In genomic region chr8:128415730-128416684, GRCm38 (mm10) we compare ENCODE assay signal across 8 mouse cellular contexts. TPM values are rescaled to one million over a fixed set of nuclear protein-coding genes. Genes with fewer than 3 reads are reported as not detected.
A peak's percentile ranks its signal among the peaks of the same experiment; 100 is the strongest.
DNase-seq lines count a peak whose midpoint lies in the region; ATAC-seq and TF ChIP-seq lines count a peak whose summit lies in the region.

No protein-coding gene starts in this region.

- intact Hi-C loops in left cerebral cortex, postnatal 4 days (cut with DNase I): no loop called here

- no peak for TF ChIP-seq CTCF in liver, postnatal 0 days (IDR thresholded peaks at IDR 0.05; ENCODE audit: low read depth)

- no peaks in the 10 kb centered on the region for H3K27me3 ChIP-seq in heart, embryonic 16.5 days (ENCODE audit: control insufficient read depth, insufficient read depth, low read length)
- no peaks in the 10 kb centered on the region for H3K27me3 ChIP-seq in liver, postnatal 0 days (ENCODE audit: insufficient read depth, low read length)

- ATAC-seq in heart, embryonic 16.5 days (replicated peaks; ENCODE audit: extremely low read depth, insufficient read depth, low FRiP score): peak; percentile 82
- ATAC-seq in liver, postnatal 0 days: no peak
- ATAC-seq in megakaryocyte progenitor cell, adult 5-6 weeks (replicated peaks; ENCODE audit: poor library complexity): no peak

- H3K4me3 ChIP-seq in heart, embryonic 16.5 days (ENCODE audit: low read length): no peak overlapping the region
- no peak overlapping the region for H3K4me3 ChIP-seq in liver, postnatal 0 days (ENCODE audit: low read depth, low read length)

- peak; percentile 42 for DNase-seq in retina, postnatal 1 day
- DNase-seq in retina, embryonic 14.5 days (ENCODE audit: low spot score): no peak
- DNase-seq in left cerebral cortex, postnatal 4 days: peak; percentile 42
- peak; percentile 87 for DNase-seq in right cerebral cortex, postnatal 4 days
- no peak for DNase-seq in liver, postnatal 0 days
- no peak for DNase-seq in ovary, postnatal 36 days (ENCODE audit: low spot score)

- H3K4me1 ChIP-seq in heart, embryonic 16.5 days (ENCODE audit: control insufficient read depth, insufficient read depth, low read length): peaks cover 54% of the 10 kb centered on the region
- H3K4me1 ChIP-seq in liver, postnatal 0 days (ENCODE audit: insufficient read depth): no peaks in the 10 kb centered on the region

- peak overlapping the region; percentile 48 for H3K4me2 ChIP-seq in heart, embryonic 16.5 days (ENCODE audit: low read depth, low read length)
- no peak overlapping the region for H3K4me2 ChIP-seq in liver, postnatal 0 days (ENCODE audit: low read depth, low read length)

- H3K27ac ChIP-seq in heart, embryonic 16.5 days (ENCODE audit: low read length): peak overlapping the region; percentile 90
- H3K27ac ChIP-seq in liver, postnatal 0 days (ENCODE audit: low read depth): no peak overlapping the region

- H3K36me3 ChIP-seq in heart, embryonic 16.5 days (ENCODE audit: control insufficient read depth, insufficient read depth): peaks cover 15% of the 10 kb centered on the region
- H3K36me3 ChIP-seq in liver, postnatal 0 days (replicated peaks; ENCODE audit: insufficient read depth, low read length): no peaks in the 10 kb centered on the region

- peak overlapping the region; percentile 45; the same call in 1 of the 2 replicates for H3K9ac ChIP-seq in heart, embryonic 16.5 days (ENCODE audit: low read length)
- no peak overlapping the region for H3K9ac ChIP-seq in liver, postnatal 0 days (replicated peaks)

- no peaks in the 10 kb centered on the region for H3K9me3 ChIP-seq in heart, embryonic 16.5 days (replicated peaks; ENCODE audit: control insufficient read depth, low read length)
- no peaks in the 10 kb centered on the region for H3K9me3 ChIP-seq in liver, postnatal 0 days (ENCODE audit: low read length)

- WGBS in heart, embryonic 16.5 days: 14% methylated on average over 4 of the region's 4 CpGs
- WGBS in liver, postnatal 0 days (ENCODE audit: insufficient replicate concordance): 63% methylated on average over 4 of the region's 4 CpGs

- no peak for TF ChIP-seq EP300 in liver, postnatal 0 days (IDR thresholded peaks at IDR 0.05; ENCODE audit: low read depth)

RNA-seq across cellular contexts. Expression of gene Nrp1, which starts 57.6 kb away (rescaled TPM):
- polyA plus RNA-seq in heart, embryonic 16.5 days (2015; fragmentation: Nextera tagmentation; extraction: Ambion mirVana): 159 and 160 TPM in 2 replicates
- total RNA-seq in left cerebral cortex, postnatal 4 days (2021): 10 to 100 TPM; 53.6 to 63.6 TPM
- polyA plus RNA-seq in liver, postnatal 0 days (2015; fragmentation: Nextera tagmentation; extraction: Ambion mirVana): 8.6 and 8.7 TPM in 2 replicates
- total RNA-seq in megakaryocyte progenitor cell, adult 5-6 weeks (2015): 8.3 and 9.4 TPM in 2 replicates
- 9.7 and 11.7 TPM in 2 replicates for total RNA-seq in megakaryocyte progenitor cell, adult 5-6 weeks (2017)

Comparison
In these comparisons a context has a peak if more than half of its experiments do, and no peak if none do; other contexts are left out.
1. DNase-seq: peak in retina, postnatal 1 day (single experiment), left cerebral cortex, postnatal 4 days (single experiment) and right cerebral cortex, postnatal 4 days (single experiment); none in retina, embryonic 14.5 days (single experiment), liver, postnatal 0 days (single experiment) and ovary, postnatal 36 days (single experiment).
2. RNA of gene Nrp1, which starts 57.6 kb away (total RNA-seq): 53.6 to 63.6 TPM in left cerebral cortex, postnatal 4 days; 8.3 to 11.7 TPM in megakaryocyte progenitor cell, adult 5-6 weeks; every median in the first group is over 4 times any median in the second.